Mouse (Mus musculus) thymus, adult 2 months (tissue): ENCODE measurements around the gene Pygm.

Experiments used
- CTCF ChIP-seq: fragments of 200-500 bp; IDR thresholded peaks from 2 replicates; pipeline ENCODE4 v1.5.1; 2012; ENCODE audit warnings: mild to moderate bottlenecking, control low read depth, low read length, moderate library complexity, borderline replicate concordance; ENCODE audit not compliant: control insufficient read depth, poor library complexity, insufficient read depth; ENCODE audit errors: extremely low read depth
- POLR2A ChIP-seq: fragments of 200-500 bp; IDR thresholded peaks from 2 replicates; pipeline ENCODE4 v1.6.1; 2012; ENCODE audit warnings: mild to moderate bottlenecking, low read length, control low read depth, moderate library complexity; ENCODE audit not compliant: control insufficient read depth, poor library complexity, insufficient read depth; ENCODE audit errors: extremely low read depth

- TF ChIP-seq POLR2A (no peak), CTCF (no peak)
Measured at GRCm38 (mm10) chr19:6386234-6386633, 2.0 kb downstream of the Pygm start.
